Mouse (Mus musculus): ENCODE data around the gene Slc16a9.

Gene Slc16a9

DNA sequence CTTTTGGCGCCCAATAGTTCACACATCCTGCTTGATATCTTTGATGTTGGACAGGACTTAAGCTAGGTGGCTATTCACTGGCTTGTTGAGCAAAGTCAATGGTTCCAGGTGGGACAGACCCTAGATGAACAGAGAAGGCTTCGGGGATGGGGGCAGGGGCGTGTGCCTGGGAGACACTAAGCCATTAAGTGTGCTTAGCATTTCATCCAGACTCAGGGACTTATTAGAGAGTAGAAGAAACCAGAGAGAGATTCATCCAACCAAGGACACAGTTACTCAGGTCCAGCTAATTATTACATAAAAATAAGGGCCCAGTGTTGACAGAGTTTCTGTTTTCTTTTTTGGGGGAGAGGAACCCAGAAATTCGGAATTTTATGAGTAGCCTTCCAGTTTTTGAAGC lies 5.5 kb downstream of the Slc16a9 start:
- DNase-seq (ENCODE audit: low spot score), result no peak

DNA sequence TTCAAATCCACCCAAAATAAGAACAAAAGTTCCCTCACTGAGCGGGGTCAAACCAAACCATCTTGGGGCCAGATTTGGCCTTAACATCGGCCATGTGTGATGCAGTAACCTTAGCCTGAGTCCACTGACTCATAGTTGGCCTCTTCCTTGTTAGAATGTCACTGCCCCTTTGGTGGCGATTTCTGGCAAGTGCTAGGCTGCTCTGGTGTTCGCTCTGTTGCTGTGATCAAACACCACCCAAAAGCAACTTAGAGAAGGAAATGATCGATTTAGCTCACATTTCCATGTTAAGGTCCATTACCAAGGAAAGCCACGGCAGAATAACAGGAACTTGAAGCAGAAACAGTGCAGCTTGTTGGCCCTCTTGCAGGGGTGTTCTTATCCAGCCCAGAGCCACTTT lies 5.9 kb downstream of the Slc16a9 start:
- no peak for DNase-seq (ENCODE audit: low spot score)

DNA sequence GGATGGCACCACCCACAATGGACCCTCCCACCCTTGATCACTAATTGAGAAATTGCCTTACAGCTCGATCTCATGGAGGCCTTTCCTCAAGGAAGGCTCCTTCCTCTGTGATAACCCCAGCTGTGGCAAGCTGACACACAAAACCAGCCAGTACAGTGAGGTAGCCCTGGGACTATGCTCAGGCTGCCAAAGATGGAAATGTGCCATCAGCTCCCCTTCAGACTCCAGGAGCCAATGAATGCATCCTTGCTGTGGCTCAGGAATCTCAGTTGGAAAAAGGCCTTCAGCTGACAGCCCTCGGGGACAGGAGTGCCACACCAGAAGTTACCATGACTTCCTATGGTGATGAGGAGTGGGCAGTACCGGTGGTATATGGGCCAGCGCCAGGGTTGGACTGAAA lies 9.8 kb downstream of the Slc16a9 start:
- DNase-seq (ENCODE audit: low spot score), result no peak

DNA sequence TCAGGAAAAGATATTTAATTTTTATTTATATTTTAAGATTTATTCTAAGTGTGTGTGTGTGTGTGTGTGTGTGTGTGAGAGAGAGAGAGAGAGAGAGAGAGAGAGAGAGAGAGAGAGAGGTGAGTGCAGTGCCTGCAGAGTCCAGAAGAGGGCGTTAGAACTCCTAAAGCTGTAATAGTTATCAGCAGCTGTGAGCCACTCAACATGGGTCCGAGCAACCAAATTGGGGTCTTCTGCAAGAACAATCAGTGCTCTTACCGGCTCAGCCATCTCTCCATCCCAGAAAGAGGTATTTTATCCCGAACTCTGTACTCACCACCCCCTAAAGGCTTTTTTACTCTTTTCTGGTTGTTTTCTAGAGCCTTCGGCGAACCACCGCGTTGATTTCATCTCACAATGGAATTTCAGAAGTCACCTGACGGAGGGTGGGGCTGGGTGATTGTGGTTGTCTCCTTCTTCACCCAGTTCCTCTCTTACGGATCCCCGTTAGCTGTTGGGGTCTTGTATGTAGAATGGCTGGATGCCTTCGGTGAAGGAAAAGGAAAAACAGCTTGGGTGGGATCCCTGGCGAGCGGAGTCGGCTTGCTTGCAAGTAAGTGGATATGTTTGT lies 10.8 kb downstream of the Slc16a9 start:
- DNase-seq (ENCODE audit: low spot score), result no peak

DNA sequence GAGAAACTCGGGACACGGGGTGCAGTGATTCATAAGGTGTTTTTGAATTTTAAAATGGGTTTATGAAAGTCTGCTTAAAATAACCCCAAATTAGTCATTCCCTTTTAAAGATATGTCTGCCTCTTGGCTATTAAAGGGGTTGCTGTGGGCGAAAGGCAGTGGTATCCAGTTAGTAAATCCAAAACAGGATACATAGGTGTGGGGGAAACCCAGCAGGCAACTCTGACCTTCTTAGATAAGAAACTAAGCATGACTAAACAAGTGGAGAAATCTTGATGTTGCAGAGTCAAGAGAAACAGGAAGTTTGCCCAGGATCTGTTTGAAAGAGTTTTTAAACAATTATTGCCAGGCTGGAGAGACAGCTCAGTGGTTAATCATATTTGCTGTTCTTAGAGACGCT lies 12.1 kb downstream of the Slc16a9 start:
- DNase-seq (ENCODE audit: low spot score), result no peak

DNA sequence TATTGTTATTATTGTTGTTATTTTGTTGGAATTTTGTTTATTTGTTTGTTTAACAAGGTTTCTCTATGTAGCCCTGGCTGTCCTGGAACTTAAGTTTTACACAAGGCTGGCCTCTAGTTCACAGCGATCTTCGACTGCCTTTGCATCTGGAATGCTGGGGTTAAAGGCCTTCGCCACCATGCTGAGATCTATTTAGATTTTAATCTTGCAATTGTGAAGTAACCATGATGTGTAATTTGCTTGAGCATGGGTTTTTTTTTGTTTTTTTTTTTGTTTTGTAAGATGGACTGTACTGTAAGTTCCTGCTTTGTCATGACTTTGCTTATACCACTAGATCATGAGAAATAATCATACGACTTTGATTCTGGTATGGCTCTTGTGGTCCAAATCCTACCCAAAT lies 16.0 kb downstream of the Slc16a9 start:
- DNase-seq (ENCODE audit: low spot score), result no peak

DNA sequence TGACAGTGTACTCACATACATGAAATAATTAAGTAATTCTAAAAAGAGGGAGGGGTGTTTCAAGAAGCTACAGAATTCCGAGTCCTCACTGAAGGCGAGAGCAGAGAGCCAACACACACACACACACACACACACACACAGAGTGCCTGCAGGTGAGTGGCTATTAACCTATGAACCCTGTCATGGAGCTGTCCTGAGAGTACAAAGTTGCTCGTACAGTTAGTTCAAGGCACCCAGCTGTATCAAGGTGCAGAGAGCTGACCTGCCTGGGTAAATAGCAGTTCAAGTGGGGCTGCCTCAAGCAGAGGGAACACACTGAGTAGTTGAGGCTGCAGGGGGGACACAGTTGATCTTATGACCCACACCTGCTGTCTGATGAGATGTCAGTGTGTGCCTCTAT lies 17.2 kb downstream of the Slc16a9 start:
- DNase-seq (ENCODE audit: low spot score), result no peak

DNA sequence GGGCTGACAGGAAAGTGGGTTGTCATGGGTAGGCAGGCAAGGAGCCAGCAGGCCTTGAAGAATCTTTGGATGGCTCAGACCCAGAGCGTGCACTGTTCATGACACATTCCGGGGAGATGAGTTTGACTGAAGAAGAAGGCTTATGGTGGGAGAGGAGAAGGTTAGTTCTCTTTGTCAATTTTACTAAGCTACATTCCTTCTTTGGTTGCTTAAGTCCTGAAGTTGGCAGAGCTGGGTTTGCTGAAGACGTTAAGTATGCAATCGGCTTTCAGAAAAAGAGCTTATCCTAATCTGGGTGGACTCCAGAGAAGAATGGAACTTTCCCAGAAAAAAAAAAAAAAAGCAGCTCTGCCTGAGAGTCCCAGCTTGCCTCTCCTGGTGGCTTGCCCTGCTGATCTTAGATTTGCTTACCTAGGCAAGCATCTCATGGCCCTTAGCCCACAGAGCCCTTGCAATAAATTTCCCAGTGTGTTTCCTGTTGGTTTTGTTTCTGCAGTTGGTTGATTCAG lies 18.8 kb downstream of the Slc16a9 start:
- no peak for DNase-seq (ENCODE audit: low spot score)

DNA sequence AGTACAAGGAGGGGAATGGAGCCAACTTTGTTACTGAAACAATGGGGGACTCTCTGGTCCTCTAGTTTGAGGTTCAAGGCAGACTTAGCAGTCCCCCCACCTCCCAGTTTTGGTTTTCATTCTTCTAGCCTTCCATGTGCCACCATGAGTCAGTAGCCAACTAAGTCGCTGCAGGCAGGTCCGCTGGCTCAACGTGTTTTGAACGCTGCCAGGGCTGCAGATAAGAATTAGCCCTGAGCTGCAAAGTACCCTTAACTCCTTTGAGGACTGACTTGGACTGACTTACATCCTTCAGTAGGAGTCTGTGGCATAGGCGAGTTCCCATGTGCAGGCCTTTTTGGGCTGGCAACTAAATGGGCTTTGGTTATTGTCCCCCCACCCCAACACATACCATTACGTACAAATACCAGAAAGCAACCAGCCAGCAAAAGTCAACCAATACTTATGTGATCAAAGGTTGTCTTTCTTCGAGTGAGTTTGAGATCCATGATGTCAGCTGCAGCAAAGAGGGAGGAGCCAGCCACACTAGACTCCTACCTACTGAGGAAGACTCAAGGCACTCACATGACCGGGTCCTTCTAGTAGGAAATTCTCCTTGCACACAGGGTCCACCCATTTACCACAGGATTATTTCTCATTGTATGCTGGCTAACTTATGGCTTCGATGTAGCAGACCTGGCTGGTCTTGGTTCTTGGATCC lies 19.6 kb downstream of the Slc16a9 start:
- DNase-seq (ENCODE audit: low spot score), result no peak

DNA sequence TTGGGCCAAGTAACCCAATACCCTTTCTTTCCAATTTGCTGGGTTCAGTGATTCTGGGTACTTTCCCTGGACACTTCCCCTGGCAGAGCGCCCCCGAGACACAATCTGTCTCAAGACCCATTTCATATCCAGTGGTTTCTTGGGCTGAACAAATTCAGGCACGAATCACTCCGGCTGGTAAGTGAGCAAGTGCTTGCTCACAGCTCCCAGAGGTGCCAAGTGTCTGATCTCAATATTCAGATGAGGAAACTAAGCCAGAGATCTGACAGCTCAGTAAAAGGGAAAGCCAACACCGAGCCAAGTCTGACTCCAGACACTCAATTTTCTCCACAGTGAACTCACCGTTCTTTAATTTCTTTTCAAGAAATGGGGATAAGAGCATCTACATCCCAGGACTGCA lies 21.6 kb downstream of the Slc16a9 start:
- DNase-seq (ENCODE audit: low spot score), result no peak

DNA sequence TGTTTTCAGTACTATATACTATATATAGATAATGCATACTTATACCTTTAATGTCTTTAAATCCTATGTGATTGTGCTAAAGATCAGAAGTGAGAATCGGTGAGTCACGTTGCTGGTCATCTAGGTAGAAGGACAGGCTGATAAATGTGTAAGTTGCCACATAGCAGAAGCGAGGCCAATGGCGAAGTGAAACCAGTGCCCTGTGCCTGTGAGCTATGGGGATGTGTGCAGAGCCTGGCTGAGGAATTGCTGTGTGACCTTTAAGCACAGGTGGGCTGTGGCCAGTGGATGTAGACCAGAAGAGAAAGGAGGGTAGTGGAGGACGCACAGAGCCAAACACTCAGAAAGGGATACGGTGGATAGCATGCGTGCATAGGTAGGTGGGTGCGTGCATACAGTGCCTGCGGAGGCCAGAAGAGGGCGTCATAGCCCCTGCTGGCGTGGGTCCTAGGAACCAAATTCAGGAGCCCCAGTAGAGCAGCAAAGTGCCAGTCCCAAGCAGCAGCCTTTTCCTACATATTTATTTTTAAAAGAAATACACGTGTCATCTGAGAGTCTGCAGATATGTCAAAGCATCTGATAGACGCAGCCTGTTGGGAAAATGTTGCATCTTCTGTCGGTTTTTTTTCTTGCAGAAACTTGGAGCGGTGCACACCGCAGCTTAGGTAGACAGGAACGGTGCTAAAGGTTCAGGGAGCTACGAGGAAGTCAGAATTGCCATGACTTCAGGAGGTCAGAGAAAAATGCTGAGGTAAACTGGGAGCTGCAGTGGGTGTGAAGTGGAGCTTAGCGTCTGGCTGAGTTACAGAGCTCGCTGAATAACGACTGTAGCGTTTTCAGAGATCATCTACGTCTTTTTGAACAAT lies 23.9 kb downstream of the Slc16a9 start:
- DNase-seq (ENCODE audit: low spot score), result no peak

DNA sequence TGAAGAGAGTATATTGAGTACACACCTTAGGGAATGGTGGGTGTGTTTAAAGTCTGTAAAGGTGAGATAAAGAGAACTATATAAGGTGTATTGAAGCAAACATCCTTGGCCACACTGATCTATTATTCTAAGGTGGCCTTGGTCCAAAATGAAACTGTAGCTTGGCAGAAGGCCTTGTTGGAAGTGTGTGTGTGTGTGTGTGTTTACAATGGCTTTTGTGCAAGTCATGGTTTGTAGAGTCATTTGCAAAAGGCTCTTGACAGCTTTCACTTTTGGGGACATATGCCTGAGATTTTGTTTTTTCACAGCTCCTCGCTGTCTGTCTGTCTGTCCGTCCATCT lies 24.5 kb downstream of the Slc16a9 start:
- DNase-seq (ENCODE audit: low spot score), result no peak

DNA sequence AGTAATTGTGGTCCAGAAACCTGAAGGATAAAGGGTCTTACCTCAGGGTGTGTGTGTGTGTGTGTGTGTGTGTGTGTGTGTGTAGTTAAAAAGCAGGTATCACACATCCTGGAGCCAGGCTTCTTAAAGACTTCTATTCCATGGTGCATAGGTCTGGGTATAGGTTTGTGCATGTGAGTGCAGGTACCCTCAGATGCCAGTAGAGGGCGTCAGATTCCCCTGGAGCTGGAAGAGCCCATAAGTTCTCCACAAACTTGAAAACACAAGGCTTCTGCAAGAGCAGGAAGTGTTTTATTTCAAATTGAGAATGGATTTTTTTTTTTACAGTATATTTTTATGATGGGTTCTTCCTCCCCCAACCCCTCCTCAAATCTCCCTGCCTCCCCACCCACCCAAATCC lies 31.8 kb downstream of the Slc16a9 start:
- no peak for DNase-seq (ENCODE audit: low spot score)

DNA sequence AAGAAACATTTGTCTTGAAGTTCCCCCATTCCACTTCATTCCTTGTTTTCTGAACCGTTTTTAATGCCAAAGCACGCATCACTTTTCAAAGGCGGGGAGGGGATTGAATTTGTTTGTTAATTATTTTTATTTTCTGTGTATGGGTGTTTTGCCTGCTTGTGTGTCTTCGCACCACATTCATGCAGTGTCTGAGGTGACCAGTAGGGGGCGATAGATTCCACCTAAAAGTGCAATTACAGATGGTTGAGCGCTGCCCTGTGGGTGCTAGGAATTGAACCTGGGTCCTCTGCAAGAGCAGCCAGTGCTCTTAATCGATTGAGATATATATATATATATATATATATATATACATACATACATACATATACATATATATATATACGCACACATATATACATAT lies 34.4 kb downstream of the Slc16a9 start:
- DNase-seq (ENCODE audit: low spot score), result no peak

DNA sequence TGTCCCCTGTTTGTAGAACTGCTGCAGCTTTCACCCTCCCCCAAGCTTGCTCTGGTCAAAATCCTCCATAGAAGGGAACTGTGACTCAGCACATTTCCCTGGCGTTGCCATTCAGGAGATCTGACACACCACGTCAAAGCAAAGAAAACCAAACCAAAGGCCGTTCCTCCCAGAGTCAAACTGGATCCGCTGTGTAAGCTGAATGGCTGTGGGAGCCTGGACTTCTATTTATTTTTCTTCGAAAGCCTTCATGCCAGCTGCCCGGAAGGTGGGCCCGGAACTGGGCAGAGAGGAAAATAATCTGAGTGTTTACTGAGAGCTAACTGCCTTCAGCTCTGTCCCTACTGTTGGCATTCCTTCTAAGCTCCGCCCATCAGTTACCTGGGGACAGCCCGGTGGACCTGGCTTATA lies 42.9 kb downstream of the Slc16a9 start:
- no peak for DNase-seq (ENCODE audit: low spot score)

DNA sequence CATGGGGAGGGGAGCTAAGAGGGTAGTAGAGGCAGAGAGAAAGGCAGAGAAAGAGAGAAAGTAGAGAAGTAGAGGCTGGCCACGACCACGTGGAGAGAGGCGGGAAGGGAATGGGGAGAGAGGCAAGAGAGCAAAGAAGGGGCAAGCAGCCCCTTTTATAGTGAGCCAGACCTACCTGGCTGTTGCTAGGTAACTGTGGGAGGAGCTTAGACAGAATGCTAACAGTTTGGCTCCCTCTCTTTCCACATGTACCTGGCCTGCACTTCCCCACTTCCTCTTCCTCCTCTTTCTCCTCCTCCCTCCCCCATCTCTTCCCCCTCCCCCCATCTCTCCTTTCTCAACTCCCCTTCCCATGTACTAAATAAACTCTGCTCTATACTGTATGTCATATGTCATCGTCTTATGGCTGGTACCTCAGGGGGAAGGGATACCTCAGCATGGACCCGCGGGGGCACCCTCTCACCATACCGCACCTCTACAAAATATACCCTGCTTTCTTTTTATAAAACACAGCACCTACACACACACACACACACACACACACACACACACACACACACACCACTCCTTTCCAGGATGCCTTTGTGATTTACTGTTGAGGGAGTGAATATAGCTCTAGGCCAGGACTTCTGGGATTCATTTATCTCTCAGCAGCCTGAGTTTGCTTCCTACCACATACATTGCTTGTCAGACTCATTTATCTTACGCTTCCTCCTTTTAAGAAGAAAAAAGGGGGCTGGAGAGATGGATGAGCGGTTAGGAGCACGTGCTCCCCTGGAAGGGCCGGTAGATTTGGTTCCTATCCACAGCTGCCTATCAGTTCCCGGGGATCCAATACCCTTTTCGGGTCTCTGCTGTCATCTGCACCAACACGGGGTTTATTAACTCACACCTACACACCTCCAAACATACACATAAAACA lies 43.8 kb downstream of the Slc16a9 start:
- DNase-seq (ENCODE audit: low spot score), result no peak

DNA sequence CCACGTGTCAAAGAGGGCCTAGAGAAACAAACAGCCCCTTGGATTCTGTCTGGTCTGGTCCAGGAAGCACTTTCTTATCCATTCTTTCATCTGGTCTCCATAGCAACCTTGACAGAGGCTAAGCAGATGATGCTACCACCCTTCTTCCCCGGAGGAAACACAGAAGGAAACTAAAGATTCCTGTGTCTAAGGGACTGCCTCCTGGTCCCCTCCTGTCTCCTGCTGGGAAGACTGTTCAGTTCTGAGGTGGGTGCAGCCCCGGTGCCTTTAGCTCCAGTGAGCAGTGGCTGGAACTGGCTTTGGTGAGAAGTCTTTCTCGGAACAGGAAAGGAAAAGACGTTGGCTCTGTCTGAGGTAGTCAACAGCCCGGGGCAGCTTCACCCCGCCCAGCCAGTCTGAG lies 47.1 kb downstream of the Slc16a9 start:
- DNase-seq (ENCODE audit: low spot score), result no peak

DNA sequence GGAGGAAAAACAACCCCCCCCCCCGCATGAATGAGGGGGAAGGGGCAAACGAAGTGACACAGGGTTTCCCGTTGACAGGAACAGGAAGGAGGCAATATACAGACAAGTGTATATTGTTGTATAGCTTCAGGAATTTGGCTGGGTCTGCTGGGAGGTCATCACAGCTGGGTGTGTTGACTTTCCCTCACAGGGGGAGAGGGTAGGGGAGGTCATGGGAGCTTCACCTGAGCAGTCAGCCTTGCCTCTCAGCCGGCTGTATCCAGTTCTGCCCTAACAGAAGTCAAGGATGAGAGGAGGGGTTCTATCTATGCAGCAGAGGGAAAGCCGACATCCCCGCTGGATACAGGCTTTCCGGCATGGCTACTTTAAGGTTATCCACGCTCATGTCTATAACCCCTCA lies 49.2 kb downstream of the Slc16a9 start:
- no peak for DNase-seq (ENCODE audit: low spot score)

DNA sequence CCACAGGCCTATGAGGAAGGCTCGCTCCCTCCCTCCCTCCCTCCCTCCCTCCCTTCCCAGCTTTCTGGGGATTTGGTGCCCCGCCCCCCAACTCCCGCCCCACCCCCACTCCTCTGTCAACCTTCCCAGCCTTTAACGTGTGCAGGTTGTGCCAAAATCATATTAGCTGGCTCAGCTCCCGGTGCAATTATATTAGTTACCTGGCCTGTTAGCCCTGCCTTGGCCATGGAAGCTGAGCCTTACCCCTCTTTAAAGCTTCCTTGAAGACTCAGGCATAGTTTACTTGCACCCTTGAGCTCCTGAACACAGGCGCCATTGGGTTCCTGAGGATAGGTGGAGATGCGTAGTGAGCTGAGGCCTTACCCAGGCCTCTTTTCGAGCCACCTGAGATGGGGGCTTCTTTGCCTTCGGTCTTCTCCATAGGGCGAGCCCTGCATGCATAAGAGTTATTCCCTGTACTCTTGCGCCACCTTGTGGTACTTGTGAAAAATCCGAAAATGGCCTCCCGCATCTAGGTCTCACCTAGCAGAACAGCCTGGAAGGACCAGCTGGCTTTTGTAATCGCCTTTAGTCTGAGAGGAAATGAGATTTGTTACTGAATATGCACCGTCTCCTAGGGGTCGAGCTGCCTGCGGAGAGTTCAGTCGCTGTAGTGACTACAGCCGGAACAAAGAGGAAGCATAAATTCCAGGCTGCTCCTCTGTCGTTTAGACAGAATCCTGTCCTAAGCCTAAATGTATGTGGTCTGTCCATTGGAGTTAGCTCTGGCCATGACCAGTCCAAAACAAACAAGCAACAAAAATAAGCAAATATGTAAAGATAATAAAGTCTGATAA lies 51.8 kb downstream of the Slc16a9 start:
- DNase-seq (ENCODE audit: low spot score), result no peak

DNA sequence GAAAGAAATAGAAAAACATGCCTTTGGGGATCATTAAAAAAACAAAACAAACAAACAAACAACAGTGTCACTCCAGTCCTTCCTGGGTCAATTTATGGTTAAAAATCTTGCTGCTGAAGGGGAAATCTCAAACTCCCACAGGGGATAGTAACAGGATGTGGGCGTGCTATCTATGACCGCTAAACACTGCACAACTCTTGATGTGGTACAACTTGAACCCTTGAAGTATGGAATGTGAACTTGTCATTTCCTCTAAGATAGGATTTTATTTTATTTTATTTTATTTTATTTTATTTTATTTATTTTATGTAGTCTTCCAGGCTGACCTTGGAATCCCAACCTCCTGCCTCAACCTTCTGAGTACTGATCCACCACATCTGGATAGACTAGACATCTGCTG lies 54.2 kb downstream of the Slc16a9 start:
- DNase-seq (ENCODE audit: low spot score), result no peak

DNA sequence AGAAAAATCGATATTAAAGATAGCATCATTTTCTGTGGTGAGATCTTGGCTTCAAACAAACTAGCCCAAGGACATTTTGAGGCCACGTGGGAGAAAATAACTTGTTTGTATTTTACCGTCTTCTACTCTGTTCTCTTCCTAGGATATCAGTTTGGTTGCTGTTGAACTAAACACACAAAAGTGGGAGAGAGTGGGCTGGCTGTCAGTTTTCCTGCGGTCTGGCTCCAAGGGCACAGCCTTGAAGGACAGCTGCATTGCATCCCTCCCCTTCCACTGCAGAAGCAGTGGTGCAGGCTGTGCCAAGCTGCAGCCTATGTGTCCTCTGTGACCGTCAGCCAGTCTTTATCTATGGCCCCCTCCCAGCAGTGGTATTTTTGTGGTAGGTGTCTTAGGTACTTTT lies 54.8 kb downstream of the Slc16a9 start:
- no peak for DNase-seq (ENCODE audit: low spot score)
